Mouse (Mus musculus) heart, embryonic 11.5 days (tissue): ENCODE measurements at regions not wholly inside any gene's neighbourhood (a gene's known extent, or its start where the extent isn't known, plus 50 kb on each side); places are given as distances from the start of the nearest gene placed in this dataset.
"Not testable (repeated sequence)": the region's sequence is repeated elsewhere in the genome, so short reads cannot be mapped to it uniquely, and the experiment has no call there.

Experiments
- ATAC-seq: fragments of 200-750 bp; cut with Nextera tagmentation; replicated peaks from 2 replicates; pipeline ENCODE4 v1.8.0; 2017; ENCODE audit warnings: moderate library complexity; ENCODE audit not compliant: insufficient number of reproducible peaks, low FRiP score, low TSS enrichment
- H3K27ac ChIP-seq: fragments of 300-500 bp; sonication (generic); 2 replicates; pipeline ENCODE4 v1.5.1; 2014; ENCODE audit warnings: mild to moderate bottlenecking, low read depth, low read length
- H3K27me3 ChIP-seq: fragments of 300-500 bp; sonication (generic); 2 replicates; pipeline ENCODE4 v1.6.1; 2014; ENCODE audit warnings: mild to moderate bottlenecking, low read length, mixed read lengths; ENCODE audit not compliant: control insufficient read depth, insufficient read depth
- H3K36me3 ChIP-seq: fragments of 300-500 bp; sonication (generic); 2 replicates; pipeline ENCODE4 v1.6.1; 2014; ENCODE audit warnings: mild to moderate bottlenecking, low read length, moderate library complexity, mixed read lengths; ENCODE audit not compliant: control insufficient read depth, insufficient read depth
- H3K4me1 ChIP-seq: fragments of 300-500 bp; sonication (generic); 2 replicates; pipeline ENCODE4 v1.6.1; 2014; ENCODE audit warnings: low read length; ENCODE audit not compliant: control insufficient read depth, insufficient read depth
- H3K4me2 ChIP-seq: fragments of 300-500 bp; sonication (generic); 2 replicates; pipeline ENCODE4 v1.6.1; 2014; ENCODE audit warnings: mild to moderate bottlenecking, moderate library complexity
- H3K4me3 ChIP-seq: fragments of 300-500 bp; sonication (generic); 2 replicates; pipeline ENCODE4 v1.5.1; 2014; ENCODE audit warnings: low read depth, low read length
- H3K9ac ChIP-seq: fragments of 300-500 bp; sonication (generic); 2 replicates; pipeline ENCODE4 v1.6.1; 2014; ENCODE audit warnings: mild to moderate bottlenecking, low read depth, low read length, moderate library complexity
- H3K9me3 ChIP-seq: fragments of 300-500 bp; sonication (generic); replicated peaks from 2 replicates; pipeline ENCODE4 v1.6.1; 2016; ENCODE audit warnings: low read length; ENCODE audit not compliant: control insufficient read depth
- WGBS: fragments of 180-500 bp; shearing (Covaris S2); extraction: QIAGEN DNeasy Blood & Tissue Kit; methylation state at CpG from one replicate; pipeline ENCODE4 v1.1.7; 2014; ENCODE audit not compliant: insufficient replicate concordance; 5-methylcytosine and 5-hydroxymethylcytosine counted together

GRCm38 (mm10) chr17:83061843-83062242, 153.2 kb upstream of the Pkdcc start:
- ATAC-seq: no peak
- Histone ChIP-seq H3K4me2 (no peak overlapping the region), H3K4me1 (peaks cover 4% of the 10 kb centered on the region; the same call in 1 of the 2 replicates), H3K9me3 (no peaks in the 10 kb centered on the region), H3K4me3 (no peak overlapping the region), H3K36me3 (no peaks in the 10 kb centered on the region), H3K27ac (no peak overlapping the region), H3K9ac (no peak overlapping the region), H3K27me3 (no peaks in the 10 kb centered on the region; the same call in 1 of the 2 replicates)
- 64% methylated on average over 6 of the region's 6 CpGs for WGBS

- Histone ChIP-seq H3K9me3 (no peaks in the 10 kb centered on the region), H3K4me3 (no peak overlapping the region), H3K36me3 (no peaks in the 10 kb centered on the region), H3K4me1 (peaks cover 7% of the 10 kb centered on the region), H3K27me3 (no peaks in the 10 kb centered on the region; the same call in 1 of the 2 replicates), H3K9ac (no peak overlapping the region), H3K27ac (no peak overlapping the region), H3K4me2 (no peak overlapping the region)
- 39% methylated on average over 4 of the region's 4 CpGs for WGBS
- ATAC-seq: no peak
Measured at GRCm38 (mm10) chr17:83063848-83064247, 151.2 kb upstream of the Pkdcc start.

DNA sequence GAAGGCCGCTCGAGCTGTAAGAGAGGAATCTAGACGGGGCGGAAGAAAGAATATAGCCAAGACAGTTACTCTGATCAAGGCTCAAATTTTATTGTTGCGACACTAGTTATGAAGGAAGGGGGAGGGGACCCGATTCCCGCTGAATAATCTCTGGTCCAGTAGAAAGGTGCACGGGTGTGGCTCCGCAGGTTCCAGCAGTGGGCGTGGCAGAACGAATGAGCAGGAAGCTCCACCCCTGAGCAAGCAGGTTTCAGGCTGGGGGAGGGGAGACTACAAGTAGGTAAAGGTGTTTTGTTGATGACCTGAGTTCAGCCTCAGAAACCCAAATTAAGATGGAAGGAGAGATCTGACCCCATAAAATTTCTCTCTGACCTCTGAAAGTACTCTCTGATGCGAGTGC, 150.7 kb upstream of the Pkdcc start:
- not testable (repeated sequence) for H3K4me2 ChIP-seq, H3K36me3 ChIP-seq, ATAC-seq, H3K4me3 ChIP-seq, H3K9me3 ChIP-seq, H3K27ac ChIP-seq, H3K9ac ChIP-seq, H3K27me3 ChIP-seq
- WGBS: 19% methylated on average over 9 of the region's 12 CpGs
- H3K4me1 ChIP-seq: peaks cover 12% of the 10 kb centered on the region

GRCm38 (mm10) chr17:83069246-83069645, 145.8 kb upstream of the Pkdcc start:
- Histone ChIP-seq H3K27me3 (no peaks in the 10 kb centered on the region; the same call in 1 of the 2 replicates), H3K4me1 (peaks cover 36% of the 10 kb centered on the region), H3K36me3 (no peaks in the 10 kb centered on the region), H3K4me3 (no peak overlapping the region), H3K9ac (no peak overlapping the region), H3K9me3 (no peaks in the 10 kb centered on the region), H3K27ac (0 out of 2 replicates have a peak overlapping the region, but pooled peaks have one; percentile 22), H3K4me2 (0 out of 2 replicates have a peak overlapping the region, but pooled peaks have one; percentile 5)
- 32% methylated on average over 4 of the region's 4 CpGs for WGBS
- ATAC-seq: no peak

- Histone ChIP-seq H3K9me3 (no peaks in the 10 kb centered on the region), H3K9ac (no peak overlapping the region), H3K27ac (no peak overlapping the region), H3K27me3 (no peaks in the 10 kb centered on the region; the same call in 1 of the 2 replicates), H3K4me1 (peaks cover 36% of the 10 kb centered on the region), H3K4me2 (no peak overlapping the region), H3K36me3 (no peaks in the 10 kb centered on the region), H3K4me3 (no peak overlapping the region)
- 45% methylated on average over 6 of the region's 6 CpGs for whole genome bisulfite sequencing
- ATAC-seq: no peak
Measured at GRCm38 (mm10) chr17:83071746-83072145, 143.3 kb upstream of the Pkdcc start.

DNA sequence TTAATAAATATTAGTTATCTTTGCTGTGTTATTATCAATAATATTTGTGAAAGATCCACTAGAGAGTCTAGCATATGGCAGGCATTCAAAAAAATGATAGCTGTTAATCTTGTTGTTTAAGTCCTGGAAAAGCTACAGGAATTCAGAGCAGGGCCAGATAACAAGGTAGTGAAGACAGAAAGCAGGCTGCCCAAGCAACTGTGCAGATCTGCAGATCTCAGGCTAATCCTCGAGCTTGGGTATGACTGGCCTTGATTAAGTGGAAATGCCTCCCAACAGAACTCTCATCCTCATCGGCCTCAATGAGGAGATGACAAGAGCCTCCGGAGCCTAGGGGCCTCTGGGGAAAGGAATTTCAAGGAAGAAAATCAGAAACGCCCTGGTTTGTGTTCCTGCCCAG, 142.9 kb upstream of the Pkdcc start:
- ATAC-seq: 0 out of 2 replicates have a peak, but pooled peaks have one; percentile 33

GRCm38 (mm10) chr17:83074893-83075292, 140.2 kb upstream of the Pkdcc start:
- Histone ChIP-seq H3K4me2 (no peak overlapping the region), H3K9ac (no peak overlapping the region), H3K36me3 (no peaks in the 10 kb centered on the region), H3K27ac (no peak overlapping the region), H3K9me3 (no peaks in the 10 kb centered on the region; the same call in 1 of the 2 replicates), H3K4me3 (no peak overlapping the region), H3K27me3 (no peaks in the 10 kb centered on the region), H3K4me1 (peaks cover 45% of the 10 kb centered on the region)
- WGBS: 46% methylated on average over 5 of the region's 5 CpGs
- ATAC-seq: no peak

More for the DNA sequence above, 142.9 kb upstream of the Pkdcc start:
- Histone ChIP-seq H3K9me3 (no peaks in the 10 kb centered on the region), H3K27ac (no peak overlapping the region; the same call in 1 of the 2 replicates), H3K4me1 (peaks cover 36% of the 10 kb centered on the region), H3K9ac (no peak overlapping the region), H3K27me3 (no peaks in the 10 kb centered on the region), H3K4me3 (no peak overlapping the region), H3K4me2 (no peak overlapping the region), H3K36me3 (no peaks in the 10 kb centered on the region)
- 16% methylated on average over 4 of the region's 4 CpGs for WGBS

DNA sequence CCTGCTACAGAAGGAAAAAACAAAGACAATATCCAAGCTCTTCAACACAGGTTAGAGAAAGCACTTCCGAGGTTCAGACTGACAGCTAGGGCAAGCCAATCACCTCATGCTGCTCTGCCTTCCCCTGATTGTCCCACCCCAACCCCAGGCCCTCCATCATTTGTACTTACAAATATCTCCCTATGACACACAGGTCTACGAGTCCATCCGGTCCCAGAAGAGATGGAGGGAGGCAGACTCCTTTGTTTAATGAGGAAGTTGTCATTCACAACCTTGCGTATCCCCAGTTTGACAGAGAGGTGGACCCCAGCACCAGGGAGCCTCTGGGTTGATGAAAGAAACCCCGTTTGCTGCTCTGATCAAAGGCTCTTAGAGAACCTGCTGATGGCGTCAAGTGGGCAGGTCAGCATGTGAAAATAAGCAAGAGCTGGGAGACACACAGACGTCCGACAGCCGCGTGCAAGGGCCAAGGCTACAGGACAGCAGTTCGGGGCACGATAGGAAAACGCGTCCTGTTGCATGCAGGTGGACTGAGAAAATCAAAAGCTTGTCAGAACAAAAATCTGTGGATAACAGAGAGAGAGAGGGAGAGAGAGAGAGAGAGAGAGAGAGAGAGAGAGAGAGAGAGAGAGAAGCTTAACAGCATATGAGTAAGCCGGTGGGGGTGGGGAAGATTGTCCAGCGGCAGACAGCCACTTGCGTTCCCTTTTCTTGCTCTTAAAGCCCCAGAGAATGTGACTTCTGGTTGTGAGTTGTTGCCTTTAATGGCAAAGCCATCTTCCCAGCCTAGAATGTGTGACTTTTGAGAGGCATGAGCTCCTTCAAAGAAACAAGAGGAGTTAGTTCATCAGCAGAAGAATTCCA, 137.1 kb upstream of the Pkdcc start:
- Histone ChIP-seq H3K4me3 (no peak overlapping the region; the same call in 1 of the 2 replicates), H3K36me3 (no peaks in the 10 kb centered on the region), H3K4me1 (peaks cover 29% of the 10 kb centered on the region), H3K27ac (peak overlapping the region; percentile 64), H3K27me3 (no peaks in the 10 kb centered on the region), H3K9ac (peak overlapping the region; percentile 44; the same call in 1 of the 2 replicates), H3K9me3 (no peaks in the 10 kb centered on the region; the same call in 1 of the 2 replicates), H3K4me2 (peak overlapping the region; percentile 52)
- ATAC-seq: 0 out of 2 replicates have a peak, but pooled peaks have one; percentile 22
- WGBS: 17% methylated on average over 17 of the region's 17 CpGs
